Mouse (Mus musculus): Measurements from ENCODE around the gene Plagl1. TPM values are rescaled to one million over a fixed set of nuclear protein-coding genes. Genes with fewer than 3 reads are reported as not detected.

Plagl1 gene
- polyA plus RNA-seq, 1 experiment from 2014 or later, result 52.2 TPM

DNA sequence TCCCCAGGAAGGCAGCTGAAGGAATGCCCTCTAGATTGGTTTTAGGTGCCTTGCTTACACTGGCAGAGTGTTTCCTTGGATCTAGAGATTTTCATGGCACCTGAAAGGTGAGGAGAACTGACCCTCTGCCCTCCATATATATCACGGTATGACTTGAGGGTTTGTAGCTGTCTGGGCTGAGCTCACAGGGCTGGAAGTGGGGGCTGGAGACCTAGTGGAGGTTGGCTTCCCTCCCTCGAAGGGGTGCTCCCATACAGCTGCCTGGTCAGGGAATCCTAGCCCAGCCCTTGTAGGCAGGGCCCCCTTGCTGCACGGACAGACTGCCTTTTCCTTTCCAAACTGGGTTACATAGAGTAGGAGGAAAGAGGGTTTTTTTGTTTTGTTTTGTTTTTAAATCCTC is 52.5 kb downstream of the Plagl1 start:
- no peaks in the 10 kb centered on the region for H3K9me3 ChIP-seq (replicated peaks; ENCODE audit: low read length)
- no peak overlapping the region for H3K9ac ChIP-seq (ENCODE audit: low read depth, low read length)
- no peaks in the 10 kb centered on the region for H3K27me3 ChIP-seq (ENCODE audit: insufficient read depth, low read length)
- no peak for TF ChIP-seq CTCF (IDR thresholded peaks at IDR 0.05; ENCODE audit: low read depth)
- 0 out of 2 replicates have a peak, but pooled peaks cover 3% of the 10 kb centered on the region for H3K36me3 ChIP-seq (ENCODE audit: insufficient read depth, low read length)
- no peak; the same call in 1 of the 2 replicates for ATAC-seq (replicated peaks; ENCODE audit: low FRiP score, low read depth)
- H3K4me3 ChIP-seq (replicated peaks; ENCODE audit: low read depth, low read length), result no peak overlapping the region
- no peak overlapping the region for H3K4me2 ChIP-seq (ENCODE audit: low read length)
- H3K4me1 ChIP-seq (replicated peaks; ENCODE audit: insufficient read depth, low read length), result peaks cover 9% of the 10 kb centered on the region
- DNase-seq (ENCODE audit: low spot score), result no peak
- H3K27ac ChIP-seq, result no peak overlapping the region
- WGBS, result 22% methylated on average over 3 of the region's 3 CpGs

DNA sequence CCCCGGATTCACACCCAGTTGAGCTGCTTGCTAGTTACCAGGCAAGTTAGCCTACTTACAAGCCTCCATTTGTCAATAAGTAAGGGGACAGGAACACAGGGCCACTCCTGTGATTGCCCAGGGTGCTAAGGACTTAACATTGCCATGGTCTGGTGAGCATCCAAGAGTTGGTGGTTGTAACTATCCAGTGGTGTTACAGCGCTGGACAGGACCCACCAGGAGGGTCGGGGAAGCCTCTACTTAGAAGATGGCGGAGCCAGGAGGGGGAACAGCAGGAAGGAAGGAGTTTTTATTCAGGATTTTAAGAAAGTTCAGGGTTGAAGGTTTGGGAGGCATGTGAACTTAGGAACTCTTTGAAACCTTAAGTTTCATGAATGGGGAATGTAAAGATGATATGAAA is 53.3 kb downstream of the Plagl1 start:
- ATAC-seq (replicated peaks; ENCODE audit: low FRiP score, low read depth) (no peak), DNase-seq (ENCODE audit: low spot score) (no peak)
- Histone ChIP-seq H3K9ac (ENCODE audit: low read depth, low read length) (no peak overlapping the region), H3K4me1 (replicated peaks; ENCODE audit: insufficient read depth, low read length) (peaks cover 9% of the 10 kb centered on the region), H3K9me3 (replicated peaks; ENCODE audit: low read length) (no peaks in the 10 kb centered on the region), H3K27ac (0 out of 2 replicates have a peak overlapping the region, but pooled peaks have one; percentile 4), H3K4me3 (replicated peaks; ENCODE audit: low read depth, low read length) (no peak overlapping the region), H3K27me3 (ENCODE audit: insufficient read depth, low read length) (no peaks in the 10 kb centered on the region), H3K36me3 (ENCODE audit: insufficient read depth, low read length) (0 out of 2 replicates have a peak, but pooled peaks cover 3% of the 10 kb centered on the region), H3K4me2 (ENCODE audit: low read length) (no peak overlapping the region)
- TF ChIP-seq CTCF (IDR thresholded peaks at IDR 0.05; ENCODE audit: low read depth), result no peak
- 61% methylated on average over 4 of the region's 4 CpGs for WGBS

DNA sequence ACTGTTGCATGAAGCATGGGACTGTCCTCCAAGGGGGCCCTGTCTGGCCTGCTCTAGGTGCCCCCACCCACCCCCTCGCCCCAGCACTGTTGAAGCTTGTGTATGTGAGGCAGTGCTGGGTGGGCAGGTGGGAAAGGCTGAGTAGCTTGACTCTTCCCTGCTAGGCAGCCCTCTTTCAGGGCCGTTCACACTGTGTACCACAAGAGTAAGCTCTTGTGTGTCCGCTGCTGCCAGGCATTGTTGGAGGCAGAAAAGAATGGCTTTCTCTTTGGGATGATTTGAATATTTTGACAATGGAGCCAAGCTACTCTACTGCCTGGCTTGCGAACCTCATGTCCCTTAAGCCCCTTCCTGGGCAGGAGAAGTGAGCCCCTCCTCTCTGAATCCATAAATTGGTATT is 54.7 kb downstream of the Plagl1 start:
- WGBS, result 89% methylated on average over 4 of the region's 4 CpGs
- Histone ChIP-seq H3K9ac (ENCODE audit: low read depth, low read length) (no peak overlapping the region), H3K27ac (no peak overlapping the region), H3K4me2 (ENCODE audit: low read length) (no peak overlapping the region), H3K4me1 (replicated peaks; ENCODE audit: insufficient read depth, low read length) (peaks cover 9% of the 10 kb centered on the region; the same call in 1 of the 2 replicates), H3K27me3 (ENCODE audit: insufficient read depth, low read length) (no peaks in the 10 kb centered on the region), H3K9me3 (replicated peaks; ENCODE audit: low read length) (no peaks in the 10 kb centered on the region), H3K4me3 (replicated peaks; ENCODE audit: low read depth, low read length) (no peak overlapping the region), H3K36me3 (ENCODE audit: insufficient read depth, low read length) (0 out of 2 replicates have a peak, but pooled peaks cover 3% of the 10 kb centered on the region)
- ATAC-seq (replicated peaks; ENCODE audit: low FRiP score, low read depth), result no peak
- TF ChIP-seq CTCF (IDR thresholded peaks at IDR 0.05; ENCODE audit: low read depth), result no peak
- no peak for DNase-seq (ENCODE audit: low spot score)

GRCm38 (mm10) chr10:13116706-13117665 is 56.7 kb downstream of the Plagl1 start:
- ATAC-seq (replicated peaks; ENCODE audit: low FRiP score, low read depth), result peak; percentile 57; the same call in 1 of the 2 replicates
- Histone ChIP-seq H3K36me3 (ENCODE audit: insufficient read depth, low read length) (0 out of 2 replicates have a peak, but pooled peaks cover 3% of the 10 kb centered on the region), H3K27me3 (ENCODE audit: insufficient read depth, low read length) (no peaks in the 10 kb centered on the region), H3K9me3 (replicated peaks; ENCODE audit: low read length) (no peaks in the 10 kb centered on the region), H3K9ac (ENCODE audit: low read depth, low read length) (no peak overlapping the region), H3K27ac (no peak overlapping the region), H3K4me1 (replicated peaks; ENCODE audit: insufficient read depth, low read length) (peaks cover 9% of the 10 kb centered on the region; the same call in 1 of the 2 replicates), H3K4me2 (ENCODE audit: low read length) (no peak overlapping the region), H3K4me3 (replicated peaks; ENCODE audit: low read depth, low read length) (no peak overlapping the region)
- no peak for DNase-seq (ENCODE audit: low spot score)
- 49% methylated on average over 9 of the region's 9 CpGs for WGBS
- no peak for TF ChIP-seq CTCF (IDR thresholded peaks at IDR 0.05; ENCODE audit: low read depth)

DNA sequence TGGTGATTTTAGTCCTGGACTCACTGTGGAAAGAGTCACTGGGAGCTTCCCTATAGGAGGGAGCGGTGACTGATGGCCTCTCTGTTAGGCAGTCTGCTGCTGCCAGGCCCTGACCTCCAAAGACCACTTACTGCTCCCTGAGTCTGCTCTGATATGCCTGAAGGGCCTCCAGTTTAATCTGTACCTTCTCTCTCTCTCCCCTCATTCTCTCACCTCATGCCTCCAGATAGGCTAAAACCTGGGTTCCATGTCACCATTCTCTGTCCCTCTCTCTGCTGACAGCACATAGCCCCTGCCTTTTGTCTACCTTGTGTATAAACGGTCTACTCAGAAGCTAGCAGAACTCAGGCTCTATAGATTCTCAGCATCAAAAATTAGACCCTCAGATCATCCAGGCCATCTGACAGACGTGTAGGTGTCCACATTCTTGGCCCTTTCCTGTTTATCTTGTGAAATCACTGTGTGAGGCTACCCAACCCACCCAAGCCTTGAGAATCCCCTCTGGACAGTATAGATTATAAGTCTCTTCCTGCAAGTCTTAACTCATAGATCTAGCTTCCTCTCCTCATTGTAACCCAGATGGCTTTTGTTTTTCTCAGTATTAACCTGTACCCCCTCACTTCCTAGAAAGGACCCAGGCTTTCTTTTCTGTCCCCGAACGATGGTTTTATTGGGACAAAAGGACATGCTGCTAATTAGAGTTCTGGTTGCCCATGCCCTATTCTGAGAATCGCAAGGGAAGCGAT is 57.9 kb downstream of the Plagl1 start:
- DNase-seq (ENCODE audit: low spot score), result no peak
- Histone ChIP-seq H3K9ac (ENCODE audit: low read depth, low read length) (no peak overlapping the region), H3K27me3 (ENCODE audit: insufficient read depth, low read length) (no peaks in the 10 kb centered on the region), H3K36me3 (ENCODE audit: insufficient read depth, low read length) (0 out of 2 replicates have a peak, but pooled peaks cover 3% of the 10 kb centered on the region), H3K4me3 (replicated peaks; ENCODE audit: low read depth, low read length) (no peak overlapping the region), H3K9me3 (replicated peaks; ENCODE audit: low read length) (no peaks in the 10 kb centered on the region), H3K4me2 (ENCODE audit: low read length) (no peak overlapping the region), H3K27ac (no peak overlapping the region), H3K4me1 (replicated peaks; ENCODE audit: insufficient read depth, low read length) (no peaks in the 10 kb centered on the region)
- TF ChIP-seq CTCF (IDR thresholded peaks at IDR 0.05; ENCODE audit: low read depth), result no peak
- 63% methylated on average over 7 of the region's 7 CpGs for WGBS
- ATAC-seq (replicated peaks; ENCODE audit: low FRiP score, low read depth), result no peak

DNA sequence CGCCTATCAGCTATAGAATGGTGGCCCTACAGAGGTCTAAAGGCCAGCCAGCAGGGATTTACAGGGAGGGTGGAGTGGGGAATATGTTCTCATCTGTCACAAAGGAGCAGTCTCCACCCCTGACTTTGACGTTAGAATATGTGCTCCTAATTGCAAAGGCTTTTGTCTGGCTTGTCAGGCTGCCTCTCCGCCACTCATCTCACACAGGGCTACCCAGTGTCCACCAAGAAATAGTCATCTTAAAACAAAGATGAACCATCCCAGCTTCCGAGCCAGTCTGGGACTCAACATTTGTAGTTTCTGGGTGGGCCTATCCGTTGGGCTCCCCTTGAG is 58.4 kb downstream of the Plagl1 start:
- 63% methylated on average over 5 of the region's 5 CpGs for WGBS
- H3K4me1 ChIP-seq (replicated peaks; ENCODE audit: insufficient read depth, low read length), result no peaks in the 10 kb centered on the region
- H3K4me3 ChIP-seq (replicated peaks; ENCODE audit: low read depth, low read length), result no peak overlapping the region
- no peak for DNase-seq (ENCODE audit: low spot score)
- no peak for ATAC-seq (replicated peaks; ENCODE audit: low FRiP score, low read depth)
- H3K9me3 ChIP-seq (replicated peaks; ENCODE audit: low read length), result no peaks in the 10 kb centered on the region
- no peak for TF ChIP-seq CTCF (IDR thresholded peaks at IDR 0.05; ENCODE audit: low read depth)
- H3K27me3 ChIP-seq (ENCODE audit: insufficient read depth, low read length), result no peaks in the 10 kb centered on the region
- no peak overlapping the region for H3K27ac ChIP-seq
- no peak overlapping the region for H3K4me2 ChIP-seq (ENCODE audit: low read length)
- no peak overlapping the region for H3K9ac ChIP-seq (ENCODE audit: low read depth, low read length)
- H3K36me3 ChIP-seq (ENCODE audit: insufficient read depth, low read length), result 0 out of 2 replicates have a peak, but pooled peaks cover 3% of the 10 kb centered on the region

Measured in kidney, postnatal 0 days (tissue).